Mouse (Mus musculus) kidney, adult 2 months (tissue): Measurements from ENCODE around the gene Ston2. TPM values are rescaled to one million over a fixed set of nuclear protein-coding genes. Genes with fewer than 3 reads are reported as not detected.

Experiments used
- DNase-seq: peaks from one replicate; pipeline ENCODE4 v3.0.0; 2021
- H3K27ac ChIP-seq: fragments of 200-500 bp; 2 replicates; pipeline ENCODE4 v1.5.1; 2012; ENCODE audit warnings: low read depth, low read length, control low read depth, inconsistent platforms; ENCODE audit not compliant: insufficient read depth
- H3K27me3 ChIP-seq: fragments of 200-500 bp; replicated peaks from 2 replicates; pipeline ENCODE4 v1.6.1; 2012; ENCODE audit warnings: mild to moderate bottlenecking, moderate library complexity, low read length, inconsistent platforms; ENCODE audit not compliant: control insufficient read depth, insufficient read depth
- H3K36me3 ChIP-seq: fragments of 200-500 bp; 2 replicates; pipeline ENCODE4 v1.6.1; 2012; ENCODE audit warnings: mild to moderate bottlenecking, moderate library complexity, low read length, inconsistent platforms; ENCODE audit not compliant: control insufficient read depth, insufficient read depth
- H3K4me1 ChIP-seq: fragments of 200-500 bp; 2 replicates; pipeline ENCODE4 v1.6.1; 2011; ENCODE audit warnings: low read length; ENCODE audit not compliant: control insufficient read depth, insufficient read depth
- H3K4me3 ChIP-seq: fragments of 200-500 bp; 2 replicates; pipeline ENCODE4 v1.5.1; 2011; ENCODE audit warnings: mild to moderate bottlenecking, low read depth, low read length, control low read depth; ENCODE audit not compliant: insufficient read depth
- CTCF ChIP-seq: fragments of 200-500 bp; conservative IDR thresholded peaks from 2 replicates; pipeline ENCODE4 v1.5.1; 2011; ENCODE audit warnings: low read depth, mild to moderate bottlenecking, control low read depth, low read length, moderate library complexity, mixed read lengths; ENCODE audit not compliant: insufficient read depth, insufficient read length
- POLR2A ChIP-seq: fragments of 200-500 bp; IDR thresholded peaks from one replicate; pipeline ENCODE4 v1.6.1; 2011; ENCODE audit warnings: low read depth, low read length, control low read depth
- whole genome bisulfite sequencing: fragments of 180-500 bp; shearing (Covaris S2); methylation state at CpG from one replicate; pipeline ENCODE4 v1.1.7; 2018; 5-methylcytosine and 5-hydroxymethylcytosine counted together
- polyA plus RNA-seq: library from polyadenylated mRNA; depleted of rRNA; stranded (reverse); fragments of >200 nt; gene quantifications from 2 replicates; pipeline ENCODE4 v1.2.3, GENCODE M21; 2012

Gene Ston2
- polyA plus RNA-seq, 1 experiment, result 23.3 TPM

GRCm38 (mm10) chr12:91715686-91716085 is 72.5 kb downstream of the Ston2 start:
- Histone ChIP-seq H3K27me3 (no peaks in the 10 kb centered on the region), H3K4me3 (no peak overlapping the region), H3K36me3 (no peaks in the 10 kb centered on the region), H3K27ac (no peak overlapping the region), H3K4me1 (no peaks in the 10 kb centered on the region)
- WGBS, result 89% methylated on average over 6 of the region's 6 CpGs
- no peak for DNase-seq
- TF ChIP-seq POLR2A (no peak), CTCF (no peak)

- H3K27ac ChIP-seq, result no peak overlapping the region
- TF ChIP-seq CTCF, result no peak
- DNase-seq, result no peak
- WGBS, result 88% methylated on average over 7 of the region's 7 CpGs
- no peaks in the 10 kb centered on the region for H3K36me3 ChIP-seq
- no peak overlapping the region for H3K4me3 ChIP-seq
- H3K27me3 ChIP-seq, result no peaks in the 10 kb centered on the region
- H3K4me1 ChIP-seq, result no peaks in the 10 kb centered on the region; the same call in 1 of the 2 replicates
These were observed 74.8 kb downstream of the Ston2 start for GRCm38 (mm10) chr12:91713358-91713757.

- Histone ChIP-seq H3K27me3 (no peaks in the 10 kb centered on the region), H3K36me3 (no peaks in the 10 kb centered on the region), H3K4me3 (no peak overlapping the region), H3K4me1 (peaks cover 3% of the 10 kb centered on the region; the same call in 1 of the 2 replicates), H3K27ac (no peak overlapping the region)
- 86% methylated on average over 4 of the region's 4 CpGs for WGBS
- DNase-seq, result no peak
- TF ChIP-seq POLR2A (no peak), CTCF (no peak)
These were observed 76.5 kb downstream of the Ston2 start for GRCm38 (mm10) chr12:91711655-91712054.

- Histone ChIP-seq H3K27ac (no peak overlapping the region), H3K36me3 (no peaks in the 10 kb centered on the region), H3K27me3 (no peaks in the 10 kb centered on the region), H3K4me3 (no peak overlapping the region), H3K4me1 (peaks cover 3% of the 10 kb centered on the region; the same call in 1 of the 2 replicates)
- DNase-seq, result no peak
- WGBS, result 49% methylated on average over 3 of the region's 3 CpGs
- TF ChIP-seq CTCF (no peak), POLR2A (no peak)
These were observed 77.3 kb downstream of the Ston2 start for GRCm38 (mm10) chr12:91710876-91711275.

DNA sequence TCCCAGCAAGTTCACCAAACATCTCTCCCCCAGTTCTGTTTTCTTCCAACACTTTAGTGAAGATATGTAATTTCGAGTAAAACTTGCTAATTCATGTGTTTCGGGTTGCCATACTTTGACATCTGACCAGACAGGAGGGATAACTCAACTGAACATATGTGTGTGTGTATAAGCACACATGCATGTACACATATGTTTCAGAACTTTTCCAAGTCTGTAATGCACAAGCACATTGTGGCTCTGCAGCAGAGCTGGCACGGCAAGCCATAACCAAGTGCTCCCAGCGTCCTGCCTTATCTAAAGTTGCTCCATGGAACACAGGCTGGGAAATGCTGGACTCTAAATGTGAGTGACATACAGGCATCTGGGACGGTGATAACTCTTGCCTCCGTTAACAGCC is 78.6 kb downstream of the Ston2 start:
- H3K27ac ChIP-seq, result no peak overlapping the region
- no peak overlapping the region for H3K4me3 ChIP-seq
- no peaks in the 10 kb centered on the region for H3K27me3 ChIP-seq
- no peaks in the 10 kb centered on the region for H3K36me3 ChIP-seq
- WGBS, result 72% methylated on average over 6 of the region's 6 CpGs
- TF ChIP-seq CTCF, result no peak
- TF ChIP-seq POLR2A, result no peak
- no peak for DNase-seq
- H3K4me1 ChIP-seq, result peaks cover 3% of the 10 kb centered on the region; the same call in 1 of the 2 replicates

DNA sequence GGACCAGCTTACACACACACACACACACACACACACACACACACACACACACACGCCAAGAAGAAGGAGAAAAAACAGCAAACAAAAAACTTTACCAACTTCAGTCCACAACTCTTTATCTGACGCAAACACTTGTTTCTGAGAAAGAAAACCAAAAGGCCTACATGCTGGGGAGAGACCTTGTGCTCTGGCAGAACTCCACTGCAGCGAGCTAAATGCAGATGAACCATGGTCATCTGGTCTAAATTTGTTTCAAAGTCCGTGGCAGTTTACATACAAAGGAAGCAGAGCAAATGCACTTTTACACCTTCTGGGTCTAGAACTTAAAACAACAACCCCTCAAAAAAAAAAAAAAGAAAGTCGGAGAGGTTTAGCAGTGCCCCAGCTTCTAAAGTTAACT is 79.0 kb downstream of the Ston2 start:
- no peak overlapping the region for H3K27ac ChIP-seq
- H3K27me3 ChIP-seq, result no peaks in the 10 kb centered on the region
- DNase-seq, result peak; percentile 59
- TF ChIP-seq POLR2A, result no peak
- TF ChIP-seq CTCF, result no peak
- WGBS, result 52% methylated on average over 5 of the region's 5 CpGs
- peaks cover 3% of the 10 kb centered on the region; the same call in 1 of the 2 replicates for H3K4me1 ChIP-seq
- H3K4me3 ChIP-seq, result no peak overlapping the region
- no peaks in the 10 kb centered on the region for H3K36me3 ChIP-seq

GRCm38 (mm10) chr12:91707807-91708206 is 80.4 kb downstream of the Ston2 start:
- 78% methylated on average over 4 of the region's 4 CpGs for WGBS
- DNase-seq, result peak; percentile 14
- TF ChIP-seq POLR2A (no peak), CTCF (no peak)
- Histone ChIP-seq H3K36me3 (no peaks in the 10 kb centered on the region), H3K27me3 (no peaks in the 10 kb centered on the region), H3K4me1 (peaks cover 3% of the 10 kb centered on the region; the same call in 1 of the 2 replicates), H3K4me3 (no peak overlapping the region), H3K27ac (no peak overlapping the region)

- no peaks in the 10 kb centered on the region for H3K36me3 ChIP-seq
- no peak overlapping the region for H3K4me3 ChIP-seq
- WGBS, result 65% methylated on average over 5 of the region's 5 CpGs
- peak; percentile 45 for DNase-seq
- peaks cover 3% of the 10 kb centered on the region; the same call in 1 of the 2 replicates for H3K4me1 ChIP-seq
- TF ChIP-seq POLR2A, result no peak
- TF ChIP-seq CTCF, result no peak
- no peak overlapping the region for H3K27ac ChIP-seq
- no peaks in the 10 kb centered on the region for H3K27me3 ChIP-seq
These were observed 84.7 kb downstream of the Ston2 start for GRCm38 (mm10) chr12:91703533-91703932.
